Mouse (Mus musculus) hematopoietic stem cell, adult 5-6 weeks (primary cell): ENCODE measurements around the gene Abhd8. TPM values are rescaled to one million over a fixed set of nuclear protein-coding genes. Genes with fewer than 3 reads are reported as not detected.

Experiments used
- ATAC-seq, 2 experiments: fragments of 125-278 bp in 1 of 2; replicated peaks in 1 of 2; 2 replicates each; pipeline ENCODE4 v1.8.0; 2016 to 2017; ENCODE audit warnings: inconsistent platforms in 2 of 2, mild to moderate bottlenecking in 2 of 2, moderate number of reproducible peaks in 2 of 2, low read depth in 1 of 2, moderate TSS enrichment in 1 of 2; ENCODE audit not compliant: low FRiP score in 2 of 2, poor library complexity in 2 of 2, severe bottlenecking in 2 of 2, insufficient read depth in 1 of 2, low TSS enrichment in 1 of 2
- total RNA-seq: library from RNA; stranded (forward); fragments of 172-1452, 232-1000 nt; gene quantifications from 2 replicates; pipeline ENCODE4 v1.2.3, GENCODE M21; 2017

Abhd8 gene
- total RNA-seq, 1 experiment from 2014 or later, result 20.7 TPM

DNA sequence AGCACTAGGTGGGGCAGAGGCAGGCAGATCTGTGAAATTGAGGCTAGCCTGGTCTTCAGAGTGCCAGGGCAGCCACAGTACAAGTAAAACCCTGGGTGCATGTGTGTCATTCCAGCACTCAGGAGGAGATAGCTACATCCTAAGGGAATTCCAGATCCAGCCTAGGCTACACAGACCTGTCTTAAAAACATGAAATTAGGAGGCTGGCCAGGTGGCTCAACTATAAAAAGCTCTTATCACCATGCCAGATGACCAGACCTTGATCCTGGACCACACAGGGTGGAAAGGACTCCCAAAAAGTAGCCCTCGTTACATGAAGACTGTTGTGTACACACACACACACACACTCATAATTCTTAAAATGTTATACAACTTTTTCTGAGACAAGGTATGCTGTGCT lies 4.5 kb upstream of the Abhd8 start:
- no peak for ATAC-seq

DNA sequence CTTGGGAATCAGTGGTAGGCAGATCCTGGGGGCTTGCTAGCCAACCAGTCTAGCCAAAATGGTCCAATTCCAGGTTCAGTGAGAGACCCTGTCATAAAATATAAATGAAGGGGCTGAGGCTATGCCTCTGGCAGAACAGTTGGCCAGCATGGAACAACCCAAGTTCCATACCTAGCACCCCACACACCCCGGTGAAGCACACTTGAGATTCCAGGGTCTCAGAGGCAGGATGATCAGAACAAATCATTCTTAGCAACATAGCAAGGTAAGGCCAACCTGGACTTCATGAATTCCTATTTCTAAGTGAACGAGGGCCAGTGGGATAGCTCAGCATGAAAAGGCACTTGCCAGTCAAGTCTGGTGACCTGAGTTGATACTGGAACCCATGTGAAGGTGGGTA lies 3.7 kb upstream of the Abhd8 start:
- ATAC-seq, result no peak

DNA sequence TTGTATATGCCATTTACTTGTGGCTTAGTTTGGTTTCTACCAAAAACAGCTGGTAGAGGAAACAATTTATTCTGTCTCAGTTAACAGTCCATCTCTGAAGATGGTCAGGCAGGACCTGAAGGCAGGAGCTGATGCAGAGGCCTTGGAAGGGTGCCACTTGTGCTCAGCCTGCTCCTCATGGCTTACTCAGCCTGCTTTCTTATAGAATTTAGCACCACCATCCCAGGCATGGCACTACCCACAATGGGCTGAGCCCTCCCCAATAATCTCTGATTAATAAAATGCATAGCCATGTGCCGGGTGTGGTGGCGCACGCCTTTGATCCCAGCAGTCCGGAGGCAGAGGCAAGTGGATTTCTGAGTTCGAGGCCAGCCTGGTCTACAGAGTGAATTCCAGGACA lies 2.7 kb upstream of the Abhd8 start:
- ATAC-seq, result no peak

DNA sequence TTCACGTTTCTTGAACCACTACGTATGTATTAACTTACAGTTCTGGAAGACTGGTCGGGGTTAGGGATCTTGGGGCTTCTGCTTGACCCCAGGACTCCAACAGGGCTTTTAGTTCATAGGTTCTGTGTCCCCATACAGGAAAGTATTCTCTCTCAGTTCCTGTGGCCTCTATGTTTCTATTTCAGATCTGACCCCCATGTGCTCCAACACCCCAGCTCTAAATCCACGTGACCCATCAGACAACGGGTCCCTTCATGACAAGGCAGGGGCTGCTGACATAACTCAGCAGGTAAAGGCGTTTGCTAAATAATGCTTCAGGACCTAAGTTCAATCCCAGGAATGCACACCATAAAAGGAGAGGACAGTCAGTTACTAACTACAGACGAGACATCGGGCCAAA lies 2.3 kb upstream of the Abhd8 start:
- no peak for ATAC-seq

DNA sequence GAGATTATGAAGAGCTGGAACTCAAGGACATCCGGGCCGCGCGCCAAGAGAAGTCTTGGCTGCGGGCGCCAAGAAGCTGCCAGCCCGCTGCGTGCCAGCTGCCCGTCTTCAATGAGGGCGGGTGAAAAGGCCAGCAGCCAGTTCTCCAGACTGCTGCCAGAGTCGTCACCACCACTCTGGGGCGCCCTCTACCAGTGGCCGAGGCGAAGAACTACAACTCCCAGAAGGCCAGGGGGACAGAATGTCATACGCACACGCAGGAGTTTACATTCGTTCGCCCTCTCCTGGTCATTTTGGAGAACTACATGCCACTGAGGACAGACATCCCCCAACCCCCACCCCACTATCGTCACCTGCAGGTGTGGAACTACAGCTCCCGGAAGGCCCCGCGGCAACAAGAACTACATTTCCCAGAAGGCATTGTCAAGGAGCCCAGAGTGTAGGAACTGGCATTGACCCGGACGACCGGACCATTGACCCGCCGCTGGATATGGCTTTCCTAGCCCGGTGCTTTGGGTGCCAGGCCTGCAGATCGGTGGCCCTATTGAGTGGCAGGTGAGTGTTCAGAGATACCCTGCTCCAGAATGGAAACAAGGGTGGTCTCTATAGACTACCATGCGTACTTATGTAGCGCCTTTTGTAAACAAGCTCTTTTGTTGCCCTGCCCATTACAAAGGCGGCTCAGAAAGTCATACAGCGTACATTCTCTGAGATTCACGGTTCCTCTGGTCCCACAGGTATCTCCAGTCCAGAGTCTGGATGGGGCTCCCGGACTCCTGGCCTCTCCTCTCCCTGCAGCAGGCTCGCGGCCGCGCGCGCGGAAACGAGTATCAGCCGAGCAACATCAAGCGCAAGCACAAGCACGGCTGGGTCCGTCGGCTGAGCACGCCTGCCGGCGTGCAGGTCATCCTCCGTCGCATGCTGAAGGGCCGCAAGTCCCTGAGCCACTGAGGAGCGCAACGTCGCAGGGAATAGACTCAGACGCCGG lies 1.4 kb upstream of the Abhd8 start, which contains the start of gene Mrpl34:
Mrpl34 (plus strand) TSS at position 447 of the 988 bp plus-strand sequence.
- peak; percentile 79 to 81 for ATAC-seq

DNA sequence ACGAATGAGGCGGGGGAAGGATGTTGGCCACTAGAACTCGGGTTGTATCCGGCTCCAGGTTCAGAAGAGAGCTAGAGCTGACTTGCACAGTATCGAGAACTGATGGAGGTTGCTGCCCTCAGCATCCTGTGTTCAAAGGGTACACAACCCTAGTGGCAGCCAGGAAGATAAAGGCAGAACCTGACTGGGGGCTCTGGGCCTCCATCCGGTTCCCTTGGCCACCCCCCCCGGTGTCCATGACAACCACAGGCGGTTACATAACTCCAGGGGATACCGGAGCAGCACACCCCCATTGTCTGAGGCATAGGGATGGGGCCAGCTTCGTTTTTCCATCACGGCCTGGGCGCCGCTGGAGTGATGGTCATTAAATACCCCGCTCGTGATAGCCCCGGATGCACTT lies 669 bp downstream of the Abhd8 start:
- ATAC-seq, result peak; percentile 9 to 11; a peak in 1 of 4 replicates

DNA sequence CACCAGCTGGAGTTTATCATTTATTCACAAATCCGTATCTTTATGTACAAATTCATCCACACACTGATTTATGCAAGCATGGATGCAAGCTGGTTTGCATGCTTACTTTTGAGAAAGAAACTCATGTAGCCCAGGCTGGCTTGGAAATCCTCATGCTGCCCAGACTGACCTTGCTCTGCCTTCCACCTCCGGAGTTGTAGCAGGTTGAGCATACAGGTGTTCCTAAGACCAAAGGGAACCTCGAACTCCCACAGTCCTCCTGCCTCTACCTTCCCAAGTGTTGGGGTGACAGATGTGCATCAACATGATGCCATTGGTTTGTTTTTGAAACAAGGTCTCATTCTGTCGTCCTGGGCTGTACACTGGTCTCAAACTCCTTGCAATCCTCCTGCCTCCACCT lies 1.3 kb downstream of the Abhd8 start:
- no peak for ATAC-seq

DNA sequence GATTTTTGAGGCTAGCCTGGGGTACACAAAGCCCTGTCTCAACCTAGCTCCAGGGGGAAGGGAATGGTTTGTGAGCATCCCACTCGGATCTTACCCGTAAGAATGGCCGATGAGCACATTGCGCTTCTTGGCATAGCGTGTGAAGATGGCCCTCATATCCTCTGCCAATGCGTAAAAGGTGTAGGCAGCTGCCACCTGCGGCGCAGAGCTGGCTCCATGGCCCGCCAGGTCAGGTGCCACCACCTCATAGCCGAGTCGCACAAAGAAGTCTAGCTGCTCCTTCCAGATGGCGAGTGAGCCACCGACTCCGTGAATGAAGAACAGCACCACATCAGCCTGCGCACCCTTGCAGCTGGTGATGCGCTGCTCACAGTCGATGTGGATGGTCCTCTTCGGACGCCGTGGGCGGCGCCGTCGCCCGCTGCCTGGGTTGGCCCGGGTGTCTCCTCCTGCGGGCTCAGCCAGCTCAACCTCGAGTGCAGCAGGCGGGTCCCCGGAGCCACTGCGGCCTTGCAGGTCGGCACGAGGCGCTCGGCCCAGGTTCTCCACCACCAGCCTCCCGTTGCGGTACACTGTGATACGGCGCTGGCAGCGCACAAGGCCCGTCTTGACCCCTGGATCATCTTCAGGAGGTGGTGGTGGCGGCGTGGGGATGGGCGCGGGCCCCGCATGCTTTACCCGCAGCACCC lies 2.2 kb downstream of the Abhd8 start:
- no peak for ATAC-seq

DNA sequence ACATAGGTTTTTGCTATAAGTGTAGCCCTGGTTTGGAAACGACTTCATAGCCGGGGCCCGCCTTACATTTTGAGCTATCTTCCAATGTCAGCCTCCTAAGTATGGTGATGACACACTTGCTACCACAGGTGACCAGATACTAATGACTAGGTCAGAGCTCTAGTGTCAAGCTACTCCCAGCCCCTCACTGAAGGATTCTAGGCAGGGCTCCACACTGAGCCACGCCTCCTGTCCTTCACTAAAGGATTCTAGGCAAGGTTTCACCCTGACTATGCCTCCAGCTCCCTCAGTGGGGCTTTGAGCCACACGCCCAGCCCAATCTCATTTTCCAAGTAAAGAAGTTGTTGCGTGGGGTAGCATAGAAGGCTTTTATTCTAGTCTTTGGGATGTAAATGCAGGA lies 2.7 kb downstream of the Abhd8 start:
- ATAC-seq, result no peak

DNA sequence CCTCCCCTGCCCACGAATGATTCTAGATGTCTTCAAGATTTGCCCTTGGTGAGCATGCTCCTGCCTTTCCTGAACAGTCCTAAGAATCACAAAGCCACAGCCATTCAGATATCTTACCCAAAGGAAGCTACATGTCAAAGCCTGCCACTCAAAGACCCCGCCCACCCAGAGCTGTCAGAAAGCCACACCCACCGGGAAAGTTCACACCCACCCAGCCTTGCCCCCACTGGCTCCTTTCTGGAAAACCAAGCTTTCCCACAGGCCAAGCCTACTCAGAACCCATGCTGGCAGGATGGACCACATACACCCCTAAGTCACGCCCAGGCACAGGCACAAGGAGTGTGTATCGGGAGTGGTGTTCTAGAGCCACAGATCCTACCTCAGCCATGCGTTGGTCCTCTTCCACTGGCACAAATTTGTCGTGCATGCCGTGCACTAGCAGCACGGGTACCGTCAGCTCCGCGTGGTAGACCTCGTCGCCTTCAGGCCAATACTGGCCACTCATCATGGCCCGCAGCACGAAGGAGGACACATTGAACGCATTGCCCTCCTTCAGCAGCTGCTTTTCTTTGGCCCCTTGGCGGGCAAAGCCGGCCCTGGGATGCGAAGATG lies 5.7 kb downstream of the Abhd8 start:
- ATAC-seq, result no peak

GRCm38 (mm10) chr8:71456906-71457305 lies 6.5 kb downstream of the Abhd8 start:
- ATAC-seq, result no peak

- ATAC-seq, result no peak
Observed at GRCm38 (mm10) chr8:71454668-71455067, 8.8 kb downstream of the Abhd8 start.

DNA sequence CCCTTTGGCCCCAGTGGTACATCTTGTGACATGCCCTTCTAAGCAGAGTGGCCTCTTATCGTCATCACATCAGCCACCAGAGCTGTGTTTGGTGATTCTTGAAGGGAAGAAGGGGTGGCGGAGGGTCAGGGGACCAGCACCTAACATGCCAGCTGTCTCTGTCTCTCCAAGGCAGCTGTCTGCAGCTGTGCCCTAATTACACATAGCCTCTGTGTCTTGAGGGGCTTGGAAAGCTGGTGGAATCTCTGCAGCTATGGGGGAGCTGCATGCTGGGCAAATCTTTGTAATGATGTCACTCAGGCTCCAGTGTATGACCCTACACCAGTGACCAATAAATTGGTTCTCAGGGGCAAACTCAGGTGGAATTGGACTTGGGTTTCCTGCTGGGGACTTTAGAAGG lies 10.8 kb downstream of the Abhd8 start:
- ATAC-seq, result no peak

- no peak for ATAC-seq
Observed at GRCm38 (mm10) chr8:71451777-71452176, 11.7 kb downstream of the Abhd8 start.

- no peak for ATAC-seq
Observed at GRCm38 (mm10) chr8:71451337-71451736, 12.1 kb downstream of the Abhd8 start.

GRCm38 (mm10) chr8:71445096-71445495 lies 18.4 kb downstream of the Abhd8 start:
- no peak for ATAC-seq

DNA sequence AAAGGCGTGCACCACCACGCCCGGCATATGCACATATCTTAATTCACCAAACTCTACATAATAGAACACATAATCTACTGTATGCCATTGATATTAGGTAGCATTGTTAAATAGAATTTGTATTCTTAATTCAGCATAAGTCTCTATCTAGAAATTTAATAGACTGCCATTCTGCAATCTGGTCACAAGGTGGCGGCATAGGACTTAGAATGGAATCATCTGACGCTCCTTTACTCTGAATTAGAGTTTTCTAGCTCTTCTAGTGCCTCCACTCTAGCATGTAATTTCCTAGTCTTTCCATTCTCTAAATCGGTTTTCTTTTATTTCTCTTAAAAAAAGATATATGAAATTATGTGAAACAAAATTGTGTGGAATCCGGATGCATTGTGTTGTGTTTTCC lies 22.1 kb downstream of the Abhd8 start:
- ATAC-seq, result peak; percentile 62 to 81

DNA sequence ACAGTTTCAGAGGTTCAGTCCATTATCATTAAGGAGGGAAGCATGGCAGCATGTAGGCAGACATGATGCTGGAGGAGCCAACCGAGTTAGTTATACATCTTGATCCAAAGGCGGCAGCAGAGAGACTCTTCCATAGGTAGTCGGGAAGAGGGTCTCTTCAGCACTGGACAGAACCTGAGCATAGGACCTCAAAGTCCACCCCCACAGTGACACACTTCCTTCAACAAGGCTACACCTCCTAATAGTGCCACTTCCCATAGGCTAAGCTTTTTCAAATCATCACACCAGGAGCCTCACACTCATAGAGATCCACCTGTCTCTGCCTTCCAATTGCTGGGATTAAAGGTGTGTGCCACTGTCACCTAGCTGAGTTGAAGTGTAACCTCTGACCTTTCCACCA lies 26.4 kb downstream of the Abhd8 start:
- ATAC-seq, result no peak
